ENCODE assay signal across 9 mouse cellular contexts in genomic region chr10:99285759-99286158, GRCm38 (mm10). TPM values are rescaled to one million over a fixed set of nuclear protein-coding genes. Genes with fewer than 3 reads are reported as not detected.
DNase-seq lines count a peak whose midpoint lies in the region; ATAC-seq and TF ChIP-seq lines count a peak whose summit lies in the region.
"Had no signal": no experiment of that assay in that cellular context is flagged by ENCODE, and none has a peak within 500 bp of the region (broad histone marks: within the 10 kb centered on the region; RNA-seq: fewer than 3 reads in every experiment).

No protein-coding gene starts in this region.

- TF ChIP-seq EP300 in heart, postnatal 0 days (IDR thresholded peaks at IDR 0.05; ENCODE audit: low read depth): no peak

- ATAC-seq in liver, embryonic 11.5 days (replicated peaks; ENCODE audit: low FRiP score): 0 out of 2 replicates have a peak, but pooled peaks have one; percentile 28
- no peak for ATAC-seq in liver, embryonic 12.5 days
- peak; percentile 54; the same call in 1 of the 2 replicates for ATAC-seq in heart, postnatal 0 days (ENCODE audit: insufficient read depth, low read depth)
- no peak for ATAC-seq in inflammation-experienced regulatory T-cells, adult 6 months

- no peak for TF ChIP-seq CTCF in heart, postnatal 0 days (IDR thresholded peaks at IDR 0.05; ENCODE audit: low read depth)

- WGBS in liver, embryonic 11.5 days: 32% methylated on average over 8 of the region's 8 CpGs
- 36% methylated on average over 8 of the region's 8 CpGs for WGBS in liver, embryonic 12.5 days (ENCODE audit: insufficient replicate concordance)
- 17% methylated on average over 8 of the region's 8 CpGs for WGBS in heart, postnatal 0 days

- no peaks in the 10 kb centered on the region for H3K27me3 ChIP-seq in liver, embryonic 11.5 days (replicated peaks; ENCODE audit: control insufficient read depth, insufficient read depth, low read length)
- no peaks in the 10 kb centered on the region; the same call in 1 of the 2 replicates for H3K27me3 ChIP-seq in liver, embryonic 12.5 days (replicated peaks)
- no peaks in the 10 kb centered on the region for H3K27me3 ChIP-seq in heart, postnatal 0 days (ENCODE audit: control insufficient read depth, insufficient read depth, low read length)

- H3K4me2 ChIP-seq in liver, embryonic 11.5 days: peak overlapping the region; percentile 17; the same call in 1 of the 2 replicates
- H3K4me2 ChIP-seq in liver, embryonic 12.5 days: no peak overlapping the region
- H3K4me2 ChIP-seq in heart, postnatal 0 days (ENCODE audit: low read depth, low read length): 0 out of 2 replicates have a peak overlapping the region, but pooled peaks have one; percentile 37

- H3K9ac ChIP-seq in liver, embryonic 11.5 days (ENCODE audit: low read depth, low read length): no peak overlapping the region
- H3K9ac ChIP-seq in liver, embryonic 12.5 days: no peak overlapping the region
- H3K9ac ChIP-seq in heart, postnatal 0 days (replicated peaks; ENCODE audit: low read depth, low read length): no peak overlapping the region

- H3K27ac ChIP-seq in liver, embryonic 11.5 days (ENCODE audit: low read depth, low read length): peak overlapping the region; percentile 39; the same call in 1 of the 2 replicates
- no peak overlapping the region for H3K27ac ChIP-seq in liver, embryonic 12.5 days
- peak overlapping the region; percentile 59 for H3K27ac ChIP-seq in heart, postnatal 0 days (ENCODE audit: low read depth)

- no peak overlapping the region for H3K4me3 ChIP-seq in liver, embryonic 11.5 days (ENCODE audit: low read depth, low read length)
- H3K4me3 ChIP-seq in liver, embryonic 12.5 days: no peak overlapping the region
- no peak overlapping the region for H3K4me3 ChIP-seq in heart, postnatal 0 days (ENCODE audit: low read depth, low read length)

- H3K36me3 ChIP-seq in liver, embryonic 11.5 days (ENCODE audit: control insufficient read depth, insufficient read depth, low read length): no peaks in the 10 kb centered on the region
- H3K36me3 ChIP-seq in liver, embryonic 12.5 days: no peaks in the 10 kb centered on the region
- no peaks in the 10 kb centered on the region for H3K36me3 ChIP-seq in heart, postnatal 0 days (replicated peaks; ENCODE audit: control insufficient read depth, insufficient read depth, low read length)

- DNase-seq in liver, embryonic 11.5 days (ENCODE audit: low spot score): no peak
- peak; percentile 87 for DNase-seq in embryo, embryonic 10.5 days (ENCODE audit: low spot score)
- peak; percentile 69 for DNase-seq in heart, postnatal 0 days (ENCODE audit: low spot score)
- peak; percentile 53 to 78 for DNase-seq in lung, postnatal 4 days
- DNase-seq in left cerebral cortex, adult 18-20 months (ENCODE audit: low spot score in 2 of 2): no peak
- DNase-seq: gastrocnemius, postnatal 14 days; thymus, adult 18-20 months had no signal

- H3K9me3 ChIP-seq in liver, embryonic 11.5 days (ENCODE audit: control insufficient read depth, low read length): no peaks in the 10 kb centered on the region
- H3K9me3 ChIP-seq in liver, embryonic 12.5 days (replicated peaks): no peaks in the 10 kb centered on the region
- H3K9me3 ChIP-seq in heart, postnatal 0 days (replicated peaks; ENCODE audit: control insufficient read depth, low read length): no peaks in the 10 kb centered on the region

- H3K4me1 ChIP-seq in liver, embryonic 11.5 days (replicated peaks; ENCODE audit: control insufficient read depth, insufficient read depth, low read length): peaks cover 12% of the 10 kb centered on the region; the same call in 1 of the 2 replicates
- H3K4me1 ChIP-seq in liver, embryonic 12.5 days: peaks cover 14% of the 10 kb centered on the region
- H3K4me1 ChIP-seq in heart, postnatal 0 days (ENCODE audit: control insufficient read depth, insufficient read depth): peaks cover 12% of the 10 kb centered on the region

RNA-seq across cellular contexts. Expression of gene Dusp6, which starts 22.7 kb away (rescaled TPM):
- polyA plus RNA-seq in liver, embryonic 11.5 days (2014; fragmentation: Nextera tagmentation; extraction: Ambion mirVana): 37.6 and 40.3 TPM in 2 replicates
- 17.9 and 18.7 TPM in 2 replicates for polyA plus RNA-seq in liver, embryonic 12.5 days (2016; fragmentation: Nextera tagmentation; extraction: Ambion mirVana)
- total RNA-seq in heart, postnatal 0 days (2014; rRNA removed; ENCODE audit: low replicate concordance): 59.8 and 73.6 TPM in 2 replicates
- polyA plus RNA-seq in heart, postnatal 0 days (2015; fragmentation: Nextera tagmentation; extraction: Ambion mirVana): 23.2 and 25.8 TPM in 2 replicates
- polyA plus RNA-seq in inflammation-experienced regulatory T-cells, adult 6 months (2017; shearing (Covaris generic)): 10 to 100 TPM; 32.8 to 52.8 (median 41.2) TPM
- total RNA-seq in left cerebral cortex, adult 18-20 months (2021): 100 to 1,000 TPM; 103 to 116 TPM

Comparison
In these comparisons a context has a peak if more than half of its experiments do, and no peak if none do; other contexts are left out.
1. ATAC-seq: peak in liver, embryonic 11.5 days (single experiment) and heart, postnatal 0 days (single experiment); none in liver, embryonic 12.5 days (single experiment) and inflammation-experienced regulatory T-cells, adult 6 months (single experiment).
2. DNase-seq: peak in embryo, embryonic 10.5 days (single experiment), heart, postnatal 0 days (single experiment) and lung, postnatal 4 days (2 of 2); none in liver, embryonic 11.5 days (single experiment) and left cerebral cortex, adult 18-20 months (0 of 2).